Mouse (Mus musculus) ES-Bruce4 (cell line): Measurements from ENCODE around the gene Frmpd4. TPM values are rescaled to one million over a fixed set of nuclear protein-coding genes. Genes with fewer than 3 reads are reported as not detected.

ENCODE experiments used
- H3K27ac ChIP-seq: 2 replicates; pipeline ENCODE4 v1.5.1; 2012; ENCODE audit warnings: low read length, inconsistent platforms; ENCODE audit not compliant: insufficient read depth
- H3K27me3 ChIP-seq: 2 replicates; pipeline ENCODE4 v1.6.1; 2012; ENCODE audit warnings: mild to moderate bottlenecking, low read length, inconsistent platforms; ENCODE audit not compliant: control insufficient read depth, poor library complexity, insufficient read depth, severe bottlenecking
- H3K36me3 ChIP-seq: 2 replicates; pipeline ENCODE4 v1.6.1; 2012; ENCODE audit warnings: inconsistent platforms, mild to moderate bottlenecking, low read length, moderate library complexity; ENCODE audit not compliant: control insufficient read depth, poor library complexity, insufficient read depth, severe bottlenecking
- H3K4me1 ChIP-seq: one replicate; pipeline ENCODE4 v1.8.1; 2011; ENCODE audit warnings: low read length; ENCODE audit not compliant: control insufficient read depth, insufficient read depth
- H3K4me3 ChIP-seq: 2 replicates; pipeline ENCODE4 v1.5.1; 2011; ENCODE audit warnings: low read depth, mild to moderate bottlenecking, low read length
- H3K9ac ChIP-seq: 2 replicates; pipeline ENCODE4 v1.6.1; 2012; ENCODE audit warnings: low read depth, mild to moderate bottlenecking, inconsistent platforms; ENCODE audit not compliant: poor library complexity, severe bottlenecking
- H3K9me3 ChIP-seq: replicated peaks from 2 replicates; pipeline ENCODE4 v1.6.1; 2012; ENCODE audit warnings: mild to moderate bottlenecking, low read length, inconsistent platforms; ENCODE audit not compliant: control insufficient read depth, poor library complexity, insufficient read depth, severe bottlenecking
- CTCF ChIP-seq: IDR thresholded peaks from one replicate; pipeline ENCODE4 v1.8.1; 2011; ENCODE audit warnings: low read depth, low read length
- EP300 ChIP-seq: IDR thresholded peaks from 2 replicates; pipeline ENCODE4 v1.6.1; 2011; ENCODE audit warnings: low read depth, low read length; ENCODE audit not compliant: insufficient read depth
- POLR2A ChIP-seq: IDR thresholded peaks from one replicate; pipeline ENCODE4 v1.8.1; 2011; ENCODE audit warnings: low read length; ENCODE audit not compliant: insufficient read depth
- polyA plus RNA-seq: library from polyadenylated mRNA; stranded (reverse); fragments of >200 nt; gene quantifications from 2 replicates; pipeline ENCODE4 v1.2.4, GENCODE M21; 2011; ENCODE audit warnings: low read depth; ENCODE audit not compliant: missing spikeins, insufficient read depth, insufficient read length

Gene Frmpd4
- polyA plus RNA-seq = not detected in 2 replicates

- H3K27ac ChIP-seq = no peak within 1 kb of the TSS
- no peak within 1 kb of the TSS for H3K4me3 ChIP-seq
- no peaks in the 10 kb centered on the region for H3K9me3 ChIP-seq
- H3K36me3 ChIP-seq = no peaks in the 10 kb centered on the region
- H3K27me3 ChIP-seq = no peaks in the 10 kb centered on the region
- TF ChIP-seq EP300 (no peak), CTCF (no peak)
- H3K4me1 ChIP-seq = no peaks in the 10 kb centered on the region
- H3K9ac ChIP-seq = no peak within 1 kb of the TSS
These were observed at the start of gene Frmpd4 for GRCm38 (mm10) chrX:168577131-168577530. Gene Frmpd4, minus strand, starts transcription at chrX:168577231.

- H3K9me3 ChIP-seq = no peaks in the 10 kb centered on the region
- H3K4me1 ChIP-seq = no peaks in the 10 kb centered on the region
- no peak overlapping the region for H3K27ac ChIP-seq
- no peak for TF ChIP-seq EP300
- TF ChIP-seq POLR2A = no peak
- TF ChIP-seq CTCF = no peak
- no peak overlapping the region for H3K4me3 ChIP-seq
- no peak overlapping the region for H3K9ac ChIP-seq
- H3K27me3 ChIP-seq = no peaks in the 10 kb centered on the region
- no peaks in the 10 kb centered on the region for H3K36me3 ChIP-seq
These were observed 18.2 kb upstream of the Frmpd4 start for GRCm38 (mm10) chrX:168595193-168595592.

DNA sequence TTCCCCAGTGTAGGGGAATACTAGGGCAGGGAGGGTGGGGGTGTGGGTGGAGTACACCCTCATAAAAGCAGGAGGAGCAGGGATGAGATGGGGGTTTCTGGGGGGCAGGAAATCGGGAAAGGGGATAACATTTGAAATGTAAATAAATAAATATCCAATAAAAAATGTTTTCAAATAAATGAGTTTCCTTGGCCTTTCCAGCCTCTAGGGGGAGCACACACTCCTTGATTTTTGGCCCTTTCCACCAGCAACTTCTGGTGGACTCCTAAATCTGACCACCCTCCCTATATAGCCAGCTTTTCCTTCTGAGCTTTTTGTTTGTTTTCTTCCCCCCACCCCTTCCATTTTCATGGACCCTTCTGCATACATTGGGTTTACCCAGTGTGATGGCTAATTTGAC, 7.3 kb upstream of the Frmpd4 start:
- H3K9me3 ChIP-seq = no peaks in the 10 kb centered on the region
- TF ChIP-seq CTCF (no peak), EP300 (no peak), POLR2A (no peak)
- H3K27me3 ChIP-seq = no peaks in the 10 kb centered on the region
- no peak overlapping the region for H3K9ac ChIP-seq
- no peak overlapping the region for H3K4me3 ChIP-seq
- H3K36me3 ChIP-seq = no peaks in the 10 kb centered on the region
- H3K27ac ChIP-seq = no peak overlapping the region
- no peaks in the 10 kb centered on the region for H3K4me1 ChIP-seq

GRCm38 (mm10) chrX:168571808-168572207, 5.2 kb downstream of the Frmpd4 start:
- no peaks in the 10 kb centered on the region for H3K27me3 ChIP-seq
- H3K4me1 ChIP-seq = no peaks in the 10 kb centered on the region
- no peaks in the 10 kb centered on the region for H3K9me3 ChIP-seq
- no peak overlapping the region for H3K4me3 ChIP-seq
- H3K36me3 ChIP-seq = no peaks in the 10 kb centered on the region
- H3K27ac ChIP-seq = no peak overlapping the region
- TF ChIP-seq POLR2A (no peak), CTCF (no peak), EP300 (no peak)
- no peak overlapping the region for H3K9ac ChIP-seq

DNA sequence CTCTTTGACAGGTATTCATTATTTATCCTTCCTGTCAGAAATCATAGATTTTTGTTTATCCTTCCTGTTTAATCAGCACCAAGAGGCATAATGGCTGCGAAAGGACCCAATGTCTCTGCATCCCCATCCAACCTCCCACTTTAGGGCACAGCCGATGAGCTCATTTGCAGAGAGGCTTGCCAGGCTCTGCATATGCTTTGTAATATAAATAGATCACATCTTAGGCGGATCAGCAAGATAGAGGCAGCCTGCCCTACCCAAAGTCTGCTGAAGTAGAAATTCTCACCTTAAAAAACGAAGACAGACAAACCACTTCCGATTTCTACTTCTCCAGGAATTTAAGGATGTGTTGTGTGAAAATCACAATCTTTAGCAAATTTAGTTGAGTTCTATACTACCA, 7.8 kb downstream of the Frmpd4 start:
- no peak overlapping the region for H3K27ac ChIP-seq
- no peaks in the 10 kb centered on the region for H3K27me3 ChIP-seq
- H3K9ac ChIP-seq = no peak overlapping the region
- no peak overlapping the region for H3K4me3 ChIP-seq
- H3K36me3 ChIP-seq = no peaks in the 10 kb centered on the region
- no peaks in the 10 kb centered on the region for H3K9me3 ChIP-seq
- no peaks in the 10 kb centered on the region for H3K4me1 ChIP-seq
- TF ChIP-seq POLR2A (no peak), CTCF (no peak), EP300 (no peak)

DNA sequence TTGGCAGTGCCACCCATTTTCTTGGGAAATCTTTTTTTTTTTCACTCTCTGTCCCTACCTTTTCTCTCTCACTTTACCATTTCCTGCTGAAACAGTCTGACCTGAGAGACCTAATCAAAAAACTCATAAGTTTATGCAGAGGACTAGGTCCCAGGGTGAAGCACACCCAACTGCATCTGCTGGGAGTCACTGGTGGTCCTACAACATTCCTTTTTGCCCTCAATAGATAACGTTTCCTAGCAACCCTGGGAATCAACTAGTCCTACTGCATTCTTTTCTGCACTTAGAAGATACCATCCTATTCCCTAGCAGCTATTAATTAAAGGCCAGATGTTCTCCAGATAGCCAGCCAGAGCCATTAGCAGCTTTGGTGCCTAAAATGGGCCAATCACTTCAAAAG, 71.8 kb downstream of the Frmpd4 start:
- Histone ChIP-seq H3K4me1 (no peaks in the 10 kb centered on the region), H3K27me3 (no peaks in the 10 kb centered on the region), H3K9me3 (no peaks in the 10 kb centered on the region), H3K36me3 (no peaks in the 10 kb centered on the region), H3K27ac (no peak overlapping the region), H3K4me3 (no peak overlapping the region), H3K9ac (no peak overlapping the region)
- TF ChIP-seq POLR2A = no peak
- no peak for TF ChIP-seq EP300
- TF ChIP-seq CTCF = no peak
